Mouse (Mus musculus) liver, embryonic 14.5 days (tissue): Measurements from ENCODE around the gene Sec14l4.

Source experiments
- CTCF ChIP-seq: IDR thresholded peaks from 2 replicates; pipeline ENCODE4 v1.5.1; 2016; ENCODE audit warnings: antibody characterized with exemption, low read depth, control low read depth
- EP300 ChIP-seq: IDR thresholded peaks from 2 replicates; pipeline ENCODE4 v1.6.1; 2016; ENCODE audit warnings: antibody characterized with exemption, low read depth

- TF ChIP-seq CTCF = no peak
- no peak for TF ChIP-seq EP300
These were observed 17.2 kb downstream of the Sec14l4 start for GRCm38 (mm10) chr11:4048438-4048837.
